Mouse (Mus musculus) liver, embryonic 14.5 days (tissue): ENCODE data around the gene Tmem8.

ENCODE experiments used
- CTCF ChIP-seq: IDR thresholded peaks from 2 replicates; pipeline ENCODE4 v1.5.1; 2016; ENCODE audit warnings: antibody characterized with exemption, low read depth, control low read depth
- EP300 ChIP-seq: IDR thresholded peaks from 2 replicates; pipeline ENCODE4 v1.6.1; 2016; ENCODE audit warnings: antibody characterized with exemption, low read depth

- peak; percentile 93 for TF ChIP-seq CTCF
- no peak for TF ChIP-seq EP300
Observed at GRCm38 (mm10) chr17:26089905-26090632, 23.0 kb upstream of the Tmem8 start, which contains the start of gene Decr2.
